Mouse (Mus musculus) monocyte, adult 2 months (primary cell): ENCODE measurements at regions not wholly inside any gene's neighbourhood (a gene's known extent, or its start where the extent isn't known, plus 50 kb on each side); places are given as distances from the start of the nearest gene placed in this dataset.

Experiments
- DNase-seq, 2 experiments: peaks; one replicate each; pipeline ENCODE4 v3.0.0; 2022; ENCODE audit warnings: low spot score in 2 of 2, low read depth in 1 of 2

- DNase-seq, result no peak
These were observed 235.3 kb upstream of the Serp2 start for GRCm38 (mm10) chr14:76791811-76792571.

DNA sequence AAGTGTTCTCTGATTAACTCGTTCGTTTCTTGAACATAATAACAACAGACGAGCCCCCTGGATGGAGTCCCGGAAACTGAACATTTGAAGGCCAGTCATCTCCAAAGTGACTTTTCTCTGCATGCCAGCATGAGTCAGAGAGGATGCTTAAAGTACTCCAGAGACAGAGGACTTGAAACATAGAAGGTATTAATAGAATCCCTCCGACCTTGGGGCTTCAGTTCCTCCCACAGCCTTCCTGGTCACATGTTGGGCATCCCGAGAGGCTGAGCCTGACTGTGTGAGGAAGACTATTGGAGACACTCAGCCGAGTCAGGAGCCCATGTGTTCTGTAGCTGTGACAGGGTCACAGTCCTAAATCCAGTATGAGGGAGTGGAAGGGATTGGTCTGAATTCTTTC is 232.7 kb upstream of the Serp2 start:
- no peak for DNase-seq

- no peak for DNase-seq
These were observed 230.9 kb upstream of the Serp2 start for GRCm38 (mm10) chr14:76787601-76788000.

GRCm38 (mm10) chr14:76786214-76786613 is 229.5 kb upstream of the Serp2 start:
- no peak for DNase-seq

DNA sequence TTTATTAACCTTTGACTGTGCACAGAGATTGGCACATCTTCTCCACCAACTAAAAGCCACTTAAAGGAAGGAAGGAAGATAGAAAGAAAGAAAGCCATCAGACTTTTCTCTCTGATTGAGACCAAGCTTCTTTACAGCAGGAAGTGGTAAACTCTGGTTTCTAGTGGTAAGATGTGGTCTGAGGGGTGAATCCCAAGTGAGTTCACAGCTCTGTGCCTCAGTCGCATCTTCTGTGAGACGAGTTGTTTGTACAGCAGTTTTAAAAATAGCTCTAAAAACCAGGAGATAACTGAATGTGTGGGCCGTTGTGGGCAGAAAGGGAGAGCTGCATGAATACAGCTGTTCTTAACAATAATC is 224.8 kb upstream of the Serp2 start:
- DNase-seq, result no peak

- DNase-seq, result peak; percentile 16 to 36
These were observed 224.2 kb upstream of the Serp2 start for GRCm38 (mm10) chr14:76780572-76781523.

- no peak for DNase-seq
These were observed 222.1 kb upstream of the Serp2 start for GRCm38 (mm10) chr14:76778541-76779399.

GRCm38 (mm10) chr14:76775387-76775924 is 218.8 kb upstream of the Serp2 start:
- DNase-seq, result no peak

GRCm38 (mm10) chr14:76772781-76773438 is 216.2 kb upstream of the Serp2 start:
- no peak for DNase-seq

DNA sequence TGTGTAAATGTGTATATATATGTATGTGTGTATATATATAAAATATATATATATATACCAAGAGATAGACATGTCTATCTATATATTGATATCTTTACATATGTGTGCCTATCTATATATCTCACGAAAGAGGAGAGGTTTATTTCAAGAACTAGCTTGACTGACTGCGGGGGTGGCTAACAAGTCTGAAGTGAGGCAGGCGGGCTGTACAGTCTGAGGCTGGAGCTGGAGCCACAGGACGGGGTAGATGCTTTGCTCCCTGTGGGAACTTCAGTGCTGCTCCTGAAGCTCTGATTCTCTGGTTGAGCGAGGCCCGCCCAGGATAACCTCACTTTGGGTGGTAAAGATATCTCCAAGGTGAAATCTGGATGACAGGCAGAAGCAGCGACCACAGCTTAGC is 213.4 kb upstream of the Serp2 start:
- no peak for DNase-seq

- no peak for DNase-seq
These were observed 210.6 kb upstream of the Serp2 start for GRCm38 (mm10) chr14:76767301-76767700.

DNA sequence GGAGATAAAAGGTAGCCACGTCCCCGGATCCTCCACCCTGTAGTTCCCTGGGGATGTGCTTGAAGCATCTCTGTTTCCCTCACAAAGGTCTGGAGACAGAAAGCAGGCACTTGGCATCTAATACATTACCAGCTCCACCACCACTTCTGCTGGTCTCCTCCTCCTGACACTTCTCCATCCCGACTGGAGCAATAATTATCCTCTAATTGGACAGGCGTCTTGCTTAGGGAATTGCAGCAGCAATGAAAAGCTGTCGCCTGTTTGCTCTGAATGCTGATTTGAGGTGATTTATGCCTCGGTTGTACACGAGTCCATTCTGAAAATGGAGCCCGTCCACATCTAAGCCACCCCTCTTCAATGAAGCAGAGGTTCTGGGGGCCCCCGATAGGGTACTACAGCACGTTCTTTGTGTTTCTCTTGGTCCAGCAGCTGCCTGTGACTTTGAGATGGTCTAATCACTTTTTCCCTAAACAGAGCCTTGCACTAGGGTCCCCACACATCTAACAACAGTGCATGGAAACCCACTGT is 209.6 kb upstream of the Serp2 start:
- no peak for DNase-seq

DNA sequence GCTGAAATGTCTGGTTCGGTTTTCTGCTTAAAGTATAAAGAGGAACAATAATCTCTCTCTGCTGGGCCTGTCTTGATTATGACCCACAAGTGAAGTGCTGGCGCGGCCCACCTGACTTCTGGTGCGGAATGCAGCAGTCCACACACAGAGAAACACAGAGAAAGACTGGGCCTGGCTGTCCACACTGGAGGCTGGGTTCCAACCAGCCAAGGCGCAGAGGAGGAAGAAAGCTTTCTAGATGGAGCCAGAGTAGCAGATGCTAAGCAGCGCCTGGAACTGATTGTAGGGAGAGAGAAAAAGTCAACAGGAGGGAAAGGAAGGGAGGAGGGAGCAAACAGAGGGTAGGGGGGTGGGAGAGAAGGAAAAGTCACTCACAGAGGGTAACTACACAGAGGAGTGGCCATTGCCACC is 208.4 kb upstream of the Serp2 start:
- DNase-seq, result no peak

GRCm38 (mm10) chr14:76764390-76764796 is 207.7 kb upstream of the Serp2 start:
- DNase-seq, result no peak

- no peak for DNase-seq
These were observed 206.8 kb upstream of the Serp2 start for GRCm38 (mm10) chr14:76763539-76763938.

DNA sequence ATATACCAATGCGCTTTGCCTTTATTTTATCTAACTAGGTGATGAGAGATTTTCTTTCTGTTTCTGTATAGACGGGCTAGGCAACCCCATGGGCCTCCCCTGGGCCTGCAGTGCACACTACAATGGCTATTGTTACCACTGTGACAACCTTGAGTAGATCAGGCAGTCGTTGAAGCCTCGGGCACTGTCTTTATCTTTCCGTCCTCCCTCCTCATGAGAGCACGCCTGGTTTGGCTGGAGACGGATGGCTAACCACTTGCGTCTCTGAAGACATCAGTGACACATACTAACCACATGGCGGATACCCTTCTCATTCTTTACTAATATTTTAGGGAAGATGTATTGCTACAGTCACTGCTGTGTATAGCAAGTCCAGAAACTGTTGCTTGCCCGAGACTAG is 206.1 kb upstream of the Serp2 start:
- no peak for DNase-seq

- no peak for DNase-seq
These were observed 205.0 kb upstream of the Serp2 start for GRCm38 (mm10) chr14:76761691-76762090.

DNA sequence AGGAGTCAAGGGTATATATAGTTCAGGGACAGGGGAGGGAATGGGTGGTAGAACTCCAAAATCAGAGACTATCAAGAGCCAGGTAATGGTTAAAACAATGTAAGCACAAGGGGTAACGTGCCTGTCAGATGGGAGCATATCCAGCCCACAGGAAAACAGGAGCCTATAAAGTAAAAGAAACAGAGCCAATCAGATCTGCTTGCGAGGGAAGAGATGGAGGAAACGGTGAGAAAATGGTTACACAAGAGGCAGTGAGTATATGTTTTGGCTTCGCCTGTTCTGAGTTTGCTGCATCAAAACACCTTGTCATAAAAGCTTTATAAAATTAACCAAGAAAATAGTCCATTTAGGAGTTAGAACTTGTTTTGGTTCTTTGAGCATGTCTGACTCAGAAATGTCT is 204.6 kb upstream of the Serp2 start:
- no peak for DNase-seq

GRCm38 (mm10) chr14:76760509-76761023 is 203.9 kb upstream of the Serp2 start:
- no peak for DNase-seq

DNA sequence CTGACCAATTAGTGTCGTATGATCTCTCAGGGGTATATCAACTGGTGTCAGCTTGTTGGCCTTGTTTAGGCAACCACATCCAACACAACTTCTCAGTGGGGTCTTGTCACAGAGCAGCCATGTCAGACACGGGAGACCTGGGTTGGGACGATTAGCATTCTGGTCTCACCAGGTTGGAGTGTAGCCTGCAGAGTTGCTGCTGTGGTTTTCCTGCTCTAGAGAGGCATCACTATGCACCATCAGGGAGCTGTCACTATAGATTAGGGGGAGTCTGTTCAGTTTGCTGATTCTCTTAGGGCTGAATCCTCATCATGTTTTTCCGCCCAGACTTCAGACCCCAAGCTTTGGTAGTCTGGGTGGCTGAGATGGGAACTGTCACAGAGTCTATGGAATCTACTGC is 202.7 kb upstream of the Serp2 start:
- DNase-seq, result no peak
